Mouse (Mus musculus): ENCODE data around the gene Mark1. TPM values are rescaled to one million over a fixed set of nuclear protein-coding genes. Genes with fewer than 3 reads are reported as not detected.

Gene Mark1
- polyA plus RNA-seq, 1 experiment from 2014 or later: 4.0 TPM

DNA sequence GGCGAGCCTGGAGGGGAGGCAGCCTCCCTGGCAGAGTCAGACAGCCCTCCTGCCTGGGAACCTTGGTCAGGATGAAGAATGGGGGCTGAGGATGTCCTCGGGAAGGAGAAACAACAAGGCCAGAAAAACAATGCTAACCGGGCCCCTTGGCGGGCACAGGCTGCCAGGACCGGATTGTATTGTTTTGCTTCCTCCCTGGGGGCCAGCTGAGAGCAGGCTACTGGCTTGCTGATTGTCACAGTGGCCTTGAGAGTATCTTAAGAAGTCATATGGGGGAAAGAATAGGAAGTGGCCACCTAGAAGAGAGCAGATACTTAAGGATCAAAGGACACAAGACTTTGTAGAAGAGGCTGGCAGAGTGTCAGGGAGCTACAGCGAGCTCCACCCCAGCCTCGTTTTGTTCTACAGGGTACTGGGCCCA, 135.0 kb downstream of the Mark1 start:
- 29% methylated on average over 7 of the region's 7 CpGs for WGBS
- no peak overlapping the region for H3K4me2 ChIP-seq (ENCODE audit: low read depth, low read length)
- no peaks in the 10 kb centered on the region for H3K4me1 ChIP-seq (ENCODE audit: control insufficient read depth, insufficient read depth, low read length)
- H3K36me3 ChIP-seq (ENCODE audit: control insufficient read depth, insufficient read depth, low read length): no peaks in the 10 kb centered on the region
- no peaks in the 10 kb centered on the region for H3K9me3 ChIP-seq (ENCODE audit: control insufficient read depth, low read length)
- DNase-seq (ENCODE audit: low spot score) (peak; percentile 45), ATAC-seq (ENCODE audit: low read depth) (no peak)
- no peaks in the 10 kb centered on the region for H3K27me3 ChIP-seq (replicated peaks; ENCODE audit: control insufficient read depth, insufficient read depth, low read length)
- no peak overlapping the region for H3K4me3 ChIP-seq (ENCODE audit: low read depth, low read length)
- H3K9ac ChIP-seq (ENCODE audit: low read depth, low read length): no peak overlapping the region
- no peak overlapping the region for H3K27ac ChIP-seq (replicated peaks; ENCODE audit: low read depth, low read length)

DNA sequence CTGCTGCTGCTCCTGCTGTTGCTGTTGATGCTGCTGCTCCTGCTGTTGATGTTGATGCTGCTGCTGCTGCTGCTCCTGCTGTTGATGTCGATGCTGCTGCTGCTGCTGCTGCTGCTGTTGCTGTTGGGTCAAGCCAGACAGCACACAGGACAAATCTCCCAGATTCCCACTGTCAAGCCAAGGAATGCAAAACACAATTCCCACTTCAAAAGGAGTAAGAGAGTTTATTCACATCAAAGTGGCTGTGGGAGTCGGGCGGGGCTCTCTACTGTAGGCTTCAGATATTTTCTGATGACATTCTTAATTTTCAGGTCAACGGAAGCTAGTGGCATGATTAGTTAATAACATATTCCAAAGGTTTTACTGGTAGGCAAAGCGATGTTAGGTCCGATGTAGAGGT, 136.7 kb downstream of the Mark1 start:
- H3K4me3 ChIP-seq (ENCODE audit: low read depth, low read length): no peak overlapping the region
- no peak for ATAC-seq (ENCODE audit: low read depth)
- WGBS: 84% methylated on average over 6 of the region's 6 CpGs

DNA sequence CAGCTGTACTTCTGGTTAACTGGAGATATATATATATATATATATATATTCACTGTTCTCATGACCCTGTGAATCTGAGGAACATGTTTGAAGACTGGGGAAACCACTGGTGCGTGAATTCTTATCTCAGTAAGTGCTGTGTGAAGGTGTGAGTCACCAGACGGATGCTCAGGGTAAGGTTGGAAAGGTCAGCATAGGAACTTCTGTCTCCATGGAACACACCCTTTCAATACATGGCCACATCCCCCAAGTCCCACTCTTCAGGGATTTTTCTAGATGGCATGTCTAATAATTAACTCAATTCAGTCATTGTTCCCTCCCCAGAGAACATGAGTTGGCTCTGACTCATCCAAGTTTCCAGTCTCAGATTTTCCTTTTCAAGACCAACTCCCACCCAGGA, 137.8 kb downstream of the Mark1 start:
- no peaks in the 10 kb centered on the region for H3K4me1 ChIP-seq (ENCODE audit: control insufficient read depth, insufficient read depth, low read length)
- no peaks in the 10 kb centered on the region for H3K9me3 ChIP-seq (ENCODE audit: control insufficient read depth, low read length)
- ATAC-seq (ENCODE audit: low read depth) (no peak), DNase-seq (ENCODE audit: low spot score) (no peak)
- H3K4me2 ChIP-seq (ENCODE audit: low read depth, low read length): no peak overlapping the region
- WGBS: 80% methylated on average over 2 of the region's 2 CpGs
- H3K27ac ChIP-seq (replicated peaks; ENCODE audit: low read depth, low read length): no peak overlapping the region
- H3K27me3 ChIP-seq (replicated peaks; ENCODE audit: control insufficient read depth, insufficient read depth, low read length): no peaks in the 10 kb centered on the region
- no peak overlapping the region for H3K4me3 ChIP-seq (ENCODE audit: low read depth, low read length)
- H3K9ac ChIP-seq (ENCODE audit: low read depth, low read length): no peak overlapping the region
- H3K36me3 ChIP-seq (ENCODE audit: control insufficient read depth, insufficient read depth, low read length): no peaks in the 10 kb centered on the region

More for the DNA sequence above, 136.7 kb downstream of the Mark1 start:
- Histone ChIP-seq H3K27ac (replicated peaks; ENCODE audit: low read depth, low read length) (no peak overlapping the region), H3K36me3 (ENCODE audit: control insufficient read depth, insufficient read depth, low read length) (no peaks in the 10 kb centered on the region), H3K4me2 (ENCODE audit: low read depth, low read length) (no peak overlapping the region), H3K9ac (ENCODE audit: low read depth, low read length) (no peak overlapping the region), H3K27me3 (replicated peaks; ENCODE audit: control insufficient read depth, insufficient read depth, low read length) (no peaks in the 10 kb centered on the region), H3K9me3 (ENCODE audit: control insufficient read depth, low read length) (no peaks in the 10 kb centered on the region), H3K4me1 (ENCODE audit: control insufficient read depth, insufficient read depth, low read length) (no peaks in the 10 kb centered on the region)
- DNase-seq (ENCODE audit: low spot score): no peak

DNA sequence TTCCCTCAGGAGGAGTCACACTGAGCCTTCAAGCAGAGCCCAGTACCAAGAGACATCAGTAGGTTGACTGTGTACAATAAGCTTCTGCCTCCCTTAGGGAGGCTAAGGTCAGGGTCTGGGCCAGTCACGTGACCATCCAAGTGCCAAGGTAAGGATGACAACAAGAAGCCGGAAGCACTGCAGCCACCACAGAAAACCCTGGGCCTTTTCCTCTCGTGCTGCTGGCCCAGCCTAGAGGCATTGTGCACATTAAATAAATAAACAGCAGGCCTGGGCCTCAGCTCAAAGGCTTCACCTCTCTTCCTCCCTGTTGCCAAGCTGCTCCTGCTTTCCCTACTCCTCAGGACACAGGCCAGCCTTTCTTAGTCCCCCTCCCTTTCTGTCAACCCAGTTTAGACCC, 139.1 kb downstream of the Mark1 start:
- DNase-seq (ENCODE audit: low spot score): peak; percentile 21
- H3K9ac ChIP-seq (ENCODE audit: low read depth, low read length): no peak overlapping the region
- H3K36me3 ChIP-seq (ENCODE audit: control insufficient read depth, insufficient read depth, low read length): no peaks in the 10 kb centered on the region
- no peak overlapping the region for H3K27ac ChIP-seq (replicated peaks; ENCODE audit: low read depth, low read length)
- no peak overlapping the region for H3K4me2 ChIP-seq (ENCODE audit: low read depth, low read length)
- H3K9me3 ChIP-seq (ENCODE audit: control insufficient read depth, low read length): no peaks in the 10 kb centered on the region
- no peaks in the 10 kb centered on the region for H3K27me3 ChIP-seq (replicated peaks; ENCODE audit: control insufficient read depth, insufficient read depth, low read length)
- H3K4me3 ChIP-seq (ENCODE audit: low read depth, low read length): no peak overlapping the region
- no peaks in the 10 kb centered on the region for H3K4me1 ChIP-seq (ENCODE audit: control insufficient read depth, insufficient read depth, low read length)
- 52% methylated on average over 2 of the region's 3 CpGs for WGBS
- no peak for ATAC-seq (ENCODE audit: low read depth)

DNA sequence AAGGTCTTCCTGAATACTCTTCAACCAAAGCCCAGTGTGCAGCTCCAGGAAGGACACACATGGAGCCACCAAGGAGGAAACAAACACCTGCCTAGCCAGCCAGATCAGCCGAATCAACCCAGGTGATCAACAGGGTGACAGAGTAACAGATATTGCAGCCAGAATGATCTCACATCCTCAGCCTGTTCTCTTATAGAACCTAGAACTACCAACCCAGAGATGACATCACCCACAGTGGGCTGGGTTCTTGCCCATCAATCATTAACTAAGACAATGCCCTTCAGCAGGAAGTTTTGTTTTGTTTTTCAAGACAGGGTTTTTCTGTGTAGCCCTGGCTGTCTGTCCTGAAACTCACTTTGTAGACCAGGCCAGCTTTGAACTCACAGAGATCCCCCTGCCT, 141.1 kb downstream of the Mark1 start:
- no peak overlapping the region for H3K9ac ChIP-seq (ENCODE audit: low read depth, low read length)
- no peak overlapping the region for H3K4me2 ChIP-seq (ENCODE audit: low read depth, low read length)
- no peaks in the 10 kb centered on the region for H3K36me3 ChIP-seq (ENCODE audit: control insufficient read depth, insufficient read depth, low read length)
- 100% methylated on average over 1 of the region's 1 CpGs for WGBS
- no peak overlapping the region for H3K4me3 ChIP-seq (ENCODE audit: low read depth, low read length)
- peaks cover 5% of the 10 kb centered on the region; the same call in 1 of the 2 replicates for H3K4me1 ChIP-seq (ENCODE audit: control insufficient read depth, insufficient read depth, low read length)
- no peaks in the 10 kb centered on the region; the same call in 1 of the 2 replicates for H3K27me3 ChIP-seq (replicated peaks; ENCODE audit: control insufficient read depth, insufficient read depth, low read length)
- no peak for DNase-seq (ENCODE audit: low spot score)
- no peak overlapping the region for H3K27ac ChIP-seq (replicated peaks; ENCODE audit: low read depth, low read length)
- no peaks in the 10 kb centered on the region for H3K9me3 ChIP-seq (ENCODE audit: control insufficient read depth, low read length)
- ATAC-seq (ENCODE audit: low read depth): no peak

DNA sequence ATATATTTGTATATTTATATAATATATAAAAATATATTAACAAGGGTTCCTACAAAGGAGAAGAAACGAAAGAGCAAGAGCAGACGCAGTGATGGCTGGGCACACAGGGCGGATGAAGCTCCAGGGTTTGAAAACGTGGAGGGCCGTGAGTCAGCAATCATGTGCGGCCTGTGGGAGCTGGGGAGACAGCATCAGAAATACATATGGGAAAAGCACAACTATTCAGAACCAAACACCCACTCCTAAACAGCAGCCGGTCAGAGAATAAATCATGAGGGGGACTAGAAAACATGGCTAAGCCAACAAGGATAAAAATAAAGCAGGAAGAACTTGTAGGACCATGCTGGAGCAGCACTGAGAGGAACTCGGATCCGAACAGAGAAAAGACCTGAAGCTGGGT, 142.2 kb downstream of the Mark1 start:
- no peaks in the 10 kb centered on the region for H3K9me3 ChIP-seq (ENCODE audit: control insufficient read depth, low read length)
- H3K36me3 ChIP-seq (ENCODE audit: control insufficient read depth, insufficient read depth, low read length): no peaks in the 10 kb centered on the region
- ATAC-seq (ENCODE audit: low read depth) (no peak), DNase-seq (ENCODE audit: low spot score) (no peak)
- no peaks in the 10 kb centered on the region; the same call in 1 of the 2 replicates for H3K27me3 ChIP-seq (replicated peaks; ENCODE audit: control insufficient read depth, insufficient read depth, low read length)
- WGBS: 85% methylated on average over 9 of the region's 9 CpGs
- H3K9ac ChIP-seq (ENCODE audit: low read depth, low read length): no peak overlapping the region
- no peak overlapping the region for H3K27ac ChIP-seq (replicated peaks; ENCODE audit: low read depth, low read length)
- H3K4me2 ChIP-seq (ENCODE audit: low read depth, low read length): no peak overlapping the region
- H3K4me1 ChIP-seq (ENCODE audit: control insufficient read depth, insufficient read depth, low read length): peaks cover 5% of the 10 kb centered on the region
- H3K4me3 ChIP-seq (ENCODE audit: low read depth, low read length): no peak overlapping the region

DNA sequence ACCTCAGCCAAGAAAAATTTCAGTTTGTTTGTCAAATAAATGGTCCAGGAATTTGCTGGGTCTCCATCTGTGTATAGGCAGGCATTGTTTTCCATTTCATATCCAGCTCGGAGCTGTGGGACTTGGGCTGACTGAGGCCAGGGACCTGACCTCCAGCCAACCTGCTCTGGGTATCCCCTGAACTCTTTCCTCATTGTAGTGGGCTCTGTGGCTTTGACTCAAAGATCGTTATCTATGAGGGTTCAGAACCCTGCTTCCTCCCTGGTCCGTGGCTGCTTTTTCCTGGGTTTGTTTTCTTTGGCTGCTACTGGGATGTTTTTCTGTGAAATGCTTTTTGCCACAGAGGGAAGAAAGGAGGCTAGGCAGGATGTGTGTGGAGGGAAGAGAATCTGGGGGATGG, 145.4 kb downstream of the Mark1 start:
- ATAC-seq (ENCODE audit: low read depth) (no peak), DNase-seq (ENCODE audit: low spot score) (no peak)
- no peak overlapping the region for H3K4me3 ChIP-seq (ENCODE audit: low read depth, low read length)
- peaks cover 5% of the 10 kb centered on the region for H3K4me1 ChIP-seq (ENCODE audit: control insufficient read depth, insufficient read depth, low read length)
- WGBS: 50% methylated on average over 3 of the region's 3 CpGs
- no peaks in the 10 kb centered on the region for H3K9me3 ChIP-seq (ENCODE audit: control insufficient read depth, low read length)
- H3K27ac ChIP-seq (replicated peaks; ENCODE audit: low read depth, low read length): peak overlapping the region; percentile 39; the same call in 1 of the 2 replicates
- no peak overlapping the region for H3K4me2 ChIP-seq (ENCODE audit: low read depth, low read length)
- peaks cover 3% of the 10 kb centered on the region; the same call in 1 of the 2 replicates for H3K27me3 ChIP-seq (replicated peaks; ENCODE audit: control insufficient read depth, insufficient read depth, low read length)
- 0 out of 2 replicates have a peak overlapping the region, but pooled peaks have one; percentile 25 for H3K9ac ChIP-seq (ENCODE audit: low read depth, low read length)
- no peaks in the 10 kb centered on the region for H3K36me3 ChIP-seq (ENCODE audit: control insufficient read depth, insufficient read depth, low read length)

DNA sequence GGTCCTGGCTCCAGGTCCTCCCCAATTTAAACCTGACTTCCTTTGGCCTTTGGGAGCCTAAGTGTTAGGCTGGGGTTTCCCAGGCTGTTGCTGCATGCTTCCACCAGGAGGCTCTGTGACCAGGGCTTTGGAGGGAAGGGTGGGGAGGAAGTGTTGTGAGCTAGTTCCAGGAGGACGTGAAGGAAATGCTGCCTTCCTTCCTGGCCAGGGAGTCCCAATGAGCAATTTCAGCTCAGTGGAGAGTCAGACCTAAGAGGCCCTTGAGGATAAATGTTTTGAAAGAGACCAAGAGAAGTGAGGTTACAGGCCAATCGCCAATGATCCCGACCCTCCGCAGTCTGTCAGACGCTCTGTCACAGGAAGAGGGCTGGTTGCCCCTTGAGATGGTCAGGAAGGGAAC, 146.0 kb downstream of the Mark1 start:
- 27% methylated on average over 5 of the region's 5 CpGs for WGBS
- no peak overlapping the region for H3K4me3 ChIP-seq (ENCODE audit: low read depth, low read length)

More for the DNA sequence above, 146.0 kb downstream of the Mark1 start:
- peak overlapping the region; percentile 25; the same call in 1 of the 2 replicates for H3K9ac ChIP-seq (ENCODE audit: low read depth, low read length)
- no peaks in the 10 kb centered on the region for H3K36me3 ChIP-seq (ENCODE audit: control insufficient read depth, insufficient read depth, low read length)
- peak overlapping the region; percentile 41 for H3K4me2 ChIP-seq (ENCODE audit: low read depth, low read length)
- H3K4me1 ChIP-seq (ENCODE audit: control insufficient read depth, insufficient read depth, low read length): peaks cover 5% of the 10 kb centered on the region
- peaks cover 6% of the 10 kb centered on the region; the same call in 1 of the 2 replicates for H3K27me3 ChIP-seq (replicated peaks; ENCODE audit: control insufficient read depth, insufficient read depth, low read length)
- peak overlapping the region; percentile 39 for H3K27ac ChIP-seq (replicated peaks; ENCODE audit: low read depth, low read length)
- DNase-seq (ENCODE audit: low spot score) (peak; percentile 71), ATAC-seq (ENCODE audit: low read depth) (peak; percentile 45; the same call in 1 of the 2 replicates)
- no peaks in the 10 kb centered on the region for H3K9me3 ChIP-seq (ENCODE audit: control insufficient read depth, low read length)

Measured in embryonic facial prominence, embryonic 14.5 days (tissue).